Mouse (Mus musculus): ENCODE data around the gene Cxcl13. TPM values are rescaled to one million over a fixed set of nuclear protein-coding genes. Genes with fewer than 3 reads are reported as not detected.
"Not testable (repeated sequence)": the region's sequence is repeated elsewhere in the genome, so short reads cannot be mapped to it uniquely, and the experiment has no call there.

The Cxcl13 gene
- polyA plus RNA-seq, 1 experiment from 2014 or later = 0.09 TPM

- Histone ChIP-seq H3K27ac (ENCODE audit: low read depth) (no peak overlapping the region), H3K4me2 (ENCODE audit: low read depth, low read length) (no peak overlapping the region), H3K4me3 (ENCODE audit: low read depth, low read length) (no peak overlapping the region), H3K9me3 (ENCODE audit: low read length) (no peaks in the 10 kb centered on the region), H3K27me3 (ENCODE audit: insufficient read depth, low read length) (no peaks in the 10 kb centered on the region), H3K36me3 (replicated peaks; ENCODE audit: insufficient read depth, low read length) (no peaks in the 10 kb centered on the region), H3K9ac (replicated peaks) (no peak overlapping the region), H3K4me1 (ENCODE audit: insufficient read depth) (no peaks in the 10 kb centered on the region)
- ATAC-seq (no peak), DNase-seq (peak; percentile 40)
- 32% methylated on average over 6 of the region's 6 CpGs for WGBS (ENCODE audit: insufficient replicate concordance)
- TF ChIP-seq CTCF (IDR thresholded peaks at IDR 0.05; ENCODE audit: low read depth) (peak; percentile 64), EP300 (IDR thresholded peaks at IDR 0.05; ENCODE audit: low read depth) (no peak)
Measured at GRCm38 (mm10) chr5:95970845-95971244, 14.1 kb downstream of the Cxcl13 start.

- DNase-seq = no peak
- WGBS (ENCODE audit: insufficient replicate concordance) = 78% methylated on average over 3 of the region's 3 CpGs
Measured at GRCm38 (mm10) chr5:95972208-95972607, 15.5 kb downstream of the Cxcl13 start.

DNA sequence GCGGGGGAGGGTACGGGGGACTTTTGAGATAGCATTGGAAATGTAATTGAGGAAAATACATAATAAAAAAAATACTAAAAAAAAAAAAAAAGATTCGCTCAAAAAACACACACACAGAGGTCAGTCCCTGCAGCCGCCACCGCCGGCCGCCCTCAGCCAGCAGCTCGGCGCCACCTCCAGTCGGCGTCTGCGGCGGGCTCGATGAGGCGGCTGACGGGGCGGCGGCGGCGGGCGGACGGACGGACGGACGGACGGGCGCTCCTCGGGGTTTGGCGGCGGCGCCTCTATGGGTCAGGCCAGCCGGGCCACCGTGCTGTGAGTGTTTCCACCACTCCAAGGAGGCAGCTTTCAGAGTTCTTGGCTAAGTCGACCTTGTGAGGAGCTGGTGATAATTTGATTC lies 17.1 kb downstream of the Cxcl13 start:
- H3K4me3 ChIP-seq (ENCODE audit: low read depth, low read length); H3K27me3 ChIP-seq (ENCODE audit: insufficient read depth, low read length); H3K27ac ChIP-seq (ENCODE audit: low read depth); H3K9ac ChIP-seq (replicated peaks); H3K4me1 ChIP-seq (ENCODE audit: insufficient read depth); H3K4me2 ChIP-seq (ENCODE audit: low read depth, low read length); ATAC-seq; H3K9me3 ChIP-seq (ENCODE audit: low read length); DNase-seq; H3K36me3 ChIP-seq (replicated peaks; ENCODE audit: insufficient read depth, low read length): not testable (repeated sequence)
- 24% methylated on average over 34 of the region's 34 CpGs for WGBS (ENCODE audit: insufficient replicate concordance)

More at GRCm38 (mm10) chr5:95972208-95972607, 15.5 kb downstream of the Cxcl13 start:
- no peaks in the 10 kb centered on the region for H3K4me1 ChIP-seq (ENCODE audit: insufficient read depth)
- no peak for ATAC-seq
- no peak overlapping the region for H3K4me3 ChIP-seq (ENCODE audit: low read depth, low read length)
- H3K4me2 ChIP-seq (ENCODE audit: low read depth, low read length) = no peak overlapping the region
- no peak overlapping the region for H3K27ac ChIP-seq (ENCODE audit: low read depth)
- no peak overlapping the region for H3K9ac ChIP-seq (replicated peaks)
- no peaks in the 10 kb centered on the region for H3K9me3 ChIP-seq (ENCODE audit: low read length)
- TF ChIP-seq CTCF (IDR thresholded peaks at IDR 0.05; ENCODE audit: low read depth) = no peak
- TF ChIP-seq EP300 (IDR thresholded peaks at IDR 0.05; ENCODE audit: low read depth) = no peak
- H3K36me3 ChIP-seq (replicated peaks; ENCODE audit: insufficient read depth, low read length) = no peaks in the 10 kb centered on the region
- H3K27me3 ChIP-seq (ENCODE audit: insufficient read depth, low read length) = no peaks in the 10 kb centered on the region

DNA sequence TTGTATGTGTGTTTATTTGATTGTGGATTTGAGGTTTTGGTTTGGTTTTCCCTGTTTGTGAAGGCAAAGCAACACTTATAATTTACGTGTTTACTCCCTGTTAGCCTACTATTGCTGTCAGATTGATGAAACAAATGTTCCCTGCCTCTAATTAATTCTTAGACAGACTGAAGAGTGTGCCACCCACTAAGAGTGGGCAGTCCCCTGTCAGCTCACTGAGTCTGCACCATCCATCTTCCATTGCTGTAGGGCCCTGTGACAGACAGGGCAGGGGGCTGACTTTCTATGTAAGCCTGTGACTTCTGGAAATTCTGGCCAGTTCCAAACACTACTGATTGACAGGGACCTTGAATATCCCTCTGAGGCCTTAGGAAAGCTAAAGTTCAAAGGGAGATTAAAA lies 19.5 kb downstream of the Cxcl13 start:
- Histone ChIP-seq H3K27ac (ENCODE audit: low read depth) (no peak overlapping the region), H3K4me3 (ENCODE audit: low read depth, low read length) (no peak overlapping the region), H3K9ac (replicated peaks) (no peak overlapping the region), H3K4me2 (ENCODE audit: low read depth, low read length) (no peak overlapping the region), H3K9me3 (ENCODE audit: low read length) (no peaks in the 10 kb centered on the region), H3K4me1 (ENCODE audit: insufficient read depth) (no peaks in the 10 kb centered on the region), H3K27me3 (ENCODE audit: insufficient read depth, low read length) (no peaks in the 10 kb centered on the region), H3K36me3 (replicated peaks; ENCODE audit: insufficient read depth, low read length) (no peaks in the 10 kb centered on the region)
- TF ChIP-seq CTCF (IDR thresholded peaks at IDR 0.05; ENCODE audit: low read depth) = no peak
- TF ChIP-seq EP300 (IDR thresholded peaks at IDR 0.05; ENCODE audit: low read depth) = no peak
- DNase-seq (no peak), ATAC-seq (no peak)
- WGBS (ENCODE audit: insufficient replicate concordance) = 87% methylated on average over 1 of the region's 1 CpGs

- H3K4me3 ChIP-seq (ENCODE audit: low read depth, low read length) = no peak overlapping the region
- no peaks in the 10 kb centered on the region for H3K36me3 ChIP-seq (replicated peaks; ENCODE audit: insufficient read depth, low read length)
- H3K9me3 ChIP-seq (ENCODE audit: low read length) = no peaks in the 10 kb centered on the region
- no peaks in the 10 kb centered on the region for H3K4me1 ChIP-seq (ENCODE audit: insufficient read depth)
- WGBS (ENCODE audit: insufficient replicate concordance) = 54% methylated on average over 5 of the region's 5 CpGs
- H3K27ac ChIP-seq (ENCODE audit: low read depth) = no peak overlapping the region
- no peak for DNase-seq
- no peak for ATAC-seq
- H3K9ac ChIP-seq (replicated peaks) = no peak overlapping the region
- no peak overlapping the region for H3K4me2 ChIP-seq (ENCODE audit: low read depth, low read length)
- no peaks in the 10 kb centered on the region for H3K27me3 ChIP-seq (ENCODE audit: insufficient read depth, low read length)
- TF ChIP-seq EP300 (IDR thresholded peaks at IDR 0.05; ENCODE audit: low read depth) (no peak), CTCF (IDR thresholded peaks at IDR 0.05; ENCODE audit: low read depth) (no peak)
Measured at GRCm38 (mm10) chr5:95983797-95984486, 27.2 kb downstream of the Cxcl13 start.

DNA sequence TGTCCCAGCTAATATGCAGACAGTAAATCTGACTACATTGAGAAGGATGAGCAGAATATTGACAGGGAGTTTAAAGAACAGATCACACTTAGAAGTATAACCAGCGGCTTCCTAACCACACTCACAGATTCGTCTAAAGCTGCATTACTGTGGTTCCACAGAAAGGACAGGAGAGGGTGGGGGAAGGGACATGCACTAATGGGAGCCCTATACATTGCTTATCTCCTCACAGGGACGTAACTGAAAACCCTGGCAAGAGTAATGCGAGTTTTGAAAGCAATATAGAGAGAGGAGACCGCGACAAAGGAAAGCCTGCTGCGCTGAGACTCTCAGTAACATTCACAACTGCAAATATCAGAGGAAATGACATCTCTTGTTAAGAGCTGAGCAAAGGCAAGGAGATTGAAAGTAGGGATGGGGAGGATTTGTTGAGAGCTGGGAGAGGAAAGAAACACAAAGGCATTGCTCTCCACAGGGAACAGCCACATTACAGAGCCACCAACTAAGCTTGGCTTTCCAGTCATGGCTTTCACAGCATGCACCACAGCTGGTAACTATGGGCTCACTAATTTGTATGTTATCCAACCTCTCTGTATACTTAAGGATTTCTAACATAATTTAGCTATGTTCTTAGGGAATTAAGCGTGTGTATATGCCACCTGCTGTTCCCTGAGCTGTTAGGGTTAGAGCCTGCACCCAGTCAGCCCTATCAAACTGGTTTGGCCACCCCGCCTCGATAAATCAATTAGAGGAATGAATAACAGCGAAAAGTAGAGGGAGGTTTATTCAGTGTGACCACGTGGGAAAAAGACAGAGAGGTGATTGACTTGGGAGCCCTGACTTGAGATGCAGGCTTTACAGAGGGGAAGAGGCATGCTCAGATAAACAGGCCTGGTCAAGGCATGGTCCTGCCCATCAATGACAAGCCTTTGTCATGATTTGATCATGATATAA lies 34.9 kb downstream of the Cxcl13 start:
- TF ChIP-seq CTCF (IDR thresholded peaks at IDR 0.05; ENCODE audit: low read depth) (no peak), EP300 (IDR thresholded peaks at IDR 0.05; ENCODE audit: low read depth) (no peak)
- Histone ChIP-seq H3K36me3 (replicated peaks; ENCODE audit: insufficient read depth, low read length) (no peaks in the 10 kb centered on the region), H3K27me3 (ENCODE audit: insufficient read depth, low read length) (no peaks in the 10 kb centered on the region), H3K9ac (replicated peaks) (no peak overlapping the region), H3K4me3 (ENCODE audit: low read depth, low read length) (no peak overlapping the region), H3K4me2 (ENCODE audit: low read depth, low read length) (no peak overlapping the region), H3K9me3 (ENCODE audit: low read length) (no peaks in the 10 kb centered on the region), H3K27ac (ENCODE audit: low read depth) (no peak overlapping the region), H3K4me1 (ENCODE audit: insufficient read depth) (no peaks in the 10 kb centered on the region)
- ATAC-seq (no peak), DNase-seq (no peak)
- WGBS (ENCODE audit: insufficient replicate concordance) = 30% methylated on average over 12 of the region's 12 CpGs
